Mouse (Mus musculus) olfactory bulb, adult 2 months (tissue): Measurements from ENCODE around the gene Muc1. TPM values are rescaled to one million over a fixed set of nuclear protein-coding genes. Genes with fewer than 3 reads are reported as not detected.
A peak's percentile ranks its signal among the peaks of the same experiment; 100 is the strongest.

Experiments used
- H3K27ac ChIP-seq: fragments of 200-500 bp; 2 replicates; pipeline ENCODE4 v1.5.1; 2012; ENCODE audit warnings: low read depth, low read length; ENCODE audit not compliant: insufficient read depth
- H3K4me1 ChIP-seq: fragments of 200-500 bp; 2 replicates; pipeline ENCODE4 v1.6.1; 2012; ENCODE audit warnings: low read length; ENCODE audit not compliant: control insufficient read depth, insufficient read depth
- H3K4me3 ChIP-seq: fragments of 200-500 bp; 2 replicates; pipeline ENCODE4 v1.5.1; 2012; ENCODE audit warnings: mild to moderate bottlenecking, low read depth, low read length, moderate library complexity; ENCODE audit not compliant: insufficient read depth
- CTCF ChIP-seq: fragments of 200-500 bp; IDR thresholded peaks from 2 replicates; pipeline ENCODE4 v1.5.1; 2012; ENCODE audit warnings: low read depth, mild to moderate bottlenecking, low read length, moderate library complexity; ENCODE audit not compliant: insufficient read depth
- POLR2A ChIP-seq: fragments of 200-500 bp; IDR thresholded peaks from 2 replicates; pipeline ENCODE4 v1.6.1; 2012; ENCODE audit warnings: mild to moderate bottlenecking, low read depth, low read length, moderate library complexity; ENCODE audit not compliant: insufficient read depth
- WGBS: fragments of 180-500 bp; shearing (Covaris S2); methylation state at CpG from one replicate; pipeline ENCODE4 v1.1.7; 2018; 5-methylcytosine and 5-hydroxymethylcytosine counted together
- polyA plus RNA-seq: library from polyadenylated mRNA; stranded (reverse); fragments of >200 nt; gene quantifications from 2 replicates; pipeline ENCODE4 v1.2.4, GENCODE M21; 2012; ENCODE audit warnings: low replicate concordance; ENCODE audit not compliant: missing spikeins, insufficient read depth, insufficient read length

Gene Muc1
- polyA plus RNA-seq, 1 experiment = not detected

DNA sequence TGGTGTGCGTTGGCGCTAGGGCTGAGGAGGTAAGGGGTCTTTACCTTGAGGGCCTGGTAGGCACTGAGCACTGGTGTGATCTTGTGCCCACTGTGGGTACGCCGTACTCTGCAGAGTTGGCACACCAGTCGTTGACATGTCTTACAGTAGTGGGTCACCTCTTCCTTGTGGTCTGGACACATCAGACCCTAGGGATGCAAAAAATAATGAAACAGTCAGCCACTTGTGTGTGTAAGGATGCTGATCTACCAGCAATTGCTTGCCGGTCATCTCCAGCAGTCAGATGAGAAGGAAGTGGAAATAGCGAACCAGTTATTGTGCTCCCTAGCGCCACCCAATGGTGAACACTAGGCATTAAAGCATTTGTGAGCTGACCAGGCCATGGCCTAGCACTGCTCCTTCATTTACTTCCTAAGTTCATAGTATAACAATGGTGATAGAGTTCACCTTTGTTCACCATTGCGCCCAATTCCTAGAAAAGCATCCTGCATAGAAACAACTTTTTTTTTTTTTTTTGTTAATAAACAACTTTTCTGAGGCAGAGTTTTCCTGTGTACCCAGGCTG lies 13.6 kb downstream of the Muc1 start:
- peaks cover 30% of the 10 kb centered on the region for H3K4me1 ChIP-seq
- 63% methylated on average over 9 of the region's 9 CpGs for WGBS
- H3K27ac ChIP-seq = no peak overlapping the region
- no peak overlapping the region for H3K4me3 ChIP-seq
- no peak for TF ChIP-seq CTCF
- no peak for TF ChIP-seq POLR2A

DNA sequence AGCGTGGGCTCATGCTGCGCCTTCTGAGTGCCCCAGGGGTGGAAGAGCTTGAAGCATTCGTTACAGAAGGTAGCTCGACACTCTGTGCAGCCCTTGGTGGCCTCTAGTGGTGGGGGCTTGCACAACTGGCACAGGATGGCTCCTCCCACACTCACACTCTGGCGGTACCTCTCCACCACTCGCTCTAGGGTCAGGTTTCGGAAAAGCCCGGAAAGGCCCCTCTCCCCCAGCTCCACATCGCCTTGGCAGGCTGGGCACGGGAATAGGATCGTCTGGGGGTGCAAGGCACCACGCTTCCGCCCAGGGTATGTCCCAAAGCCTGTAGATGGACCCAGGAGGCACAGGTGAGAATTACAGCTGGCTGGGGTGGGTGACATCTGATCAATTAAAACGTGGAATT lies 14.8 kb downstream of the Muc1 start:
- peak overlapping the region; percentile 64 for H3K4me3 ChIP-seq
- TF ChIP-seq CTCF = no peak
- TF ChIP-seq POLR2A = no peak
- H3K4me1 ChIP-seq = peaks cover 27% of the 10 kb centered on the region
- H3K27ac ChIP-seq = no peak overlapping the region
- WGBS = 20% methylated on average over 14 of the region's 14 CpGs

DNA sequence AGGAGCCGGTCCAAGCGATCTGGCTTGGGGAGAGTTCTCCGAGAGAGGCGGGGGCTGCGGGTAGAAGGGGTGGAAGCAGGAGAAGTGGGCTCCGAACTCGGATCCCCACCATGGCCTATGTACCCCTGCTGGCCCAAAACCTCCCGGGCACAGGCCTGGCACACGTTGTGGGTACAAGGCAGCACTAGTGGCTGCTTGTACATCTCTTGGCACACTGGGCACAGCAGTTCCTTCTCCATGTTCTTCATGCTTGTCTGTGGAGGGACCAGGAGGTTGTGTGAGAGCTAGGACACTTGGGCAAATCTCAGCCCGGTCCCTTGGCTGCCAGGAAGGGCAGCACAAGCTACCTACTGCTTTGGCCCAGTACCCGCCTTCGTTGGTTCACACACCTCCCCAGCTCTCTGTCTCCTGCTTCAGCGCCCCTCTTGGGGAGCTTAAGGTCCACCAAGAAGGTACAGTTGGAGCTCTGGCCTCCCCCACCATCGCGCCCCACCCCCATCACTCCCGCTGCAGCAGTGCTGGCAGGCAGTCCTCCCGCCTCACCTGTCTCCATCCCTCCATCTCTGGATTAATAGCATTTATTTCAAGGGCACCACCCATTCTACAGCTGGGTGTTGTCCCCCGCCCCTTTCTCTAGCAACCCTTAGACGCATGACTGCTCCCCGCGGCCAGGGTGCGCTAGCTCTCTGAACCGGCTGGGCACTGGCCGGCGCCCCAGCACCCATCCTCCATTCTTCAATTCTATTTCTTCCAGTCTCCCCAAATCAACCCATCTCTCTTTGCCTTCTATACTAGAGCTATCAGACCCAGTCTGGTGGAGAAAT lies 15.5 kb downstream of the Muc1 start:
- no peak overlapping the region; the same call in 1 of the 2 replicates for H3K27ac ChIP-seq
- WGBS = 7% methylated on average over 25 of the region's 25 CpGs
- H3K4me3 ChIP-seq = peak overlapping the region; percentile 64
- H3K4me1 ChIP-seq = peaks cover 21% of the 10 kb centered on the region
- no peak for TF ChIP-seq CTCF
- TF ChIP-seq POLR2A = no peak

DNA sequence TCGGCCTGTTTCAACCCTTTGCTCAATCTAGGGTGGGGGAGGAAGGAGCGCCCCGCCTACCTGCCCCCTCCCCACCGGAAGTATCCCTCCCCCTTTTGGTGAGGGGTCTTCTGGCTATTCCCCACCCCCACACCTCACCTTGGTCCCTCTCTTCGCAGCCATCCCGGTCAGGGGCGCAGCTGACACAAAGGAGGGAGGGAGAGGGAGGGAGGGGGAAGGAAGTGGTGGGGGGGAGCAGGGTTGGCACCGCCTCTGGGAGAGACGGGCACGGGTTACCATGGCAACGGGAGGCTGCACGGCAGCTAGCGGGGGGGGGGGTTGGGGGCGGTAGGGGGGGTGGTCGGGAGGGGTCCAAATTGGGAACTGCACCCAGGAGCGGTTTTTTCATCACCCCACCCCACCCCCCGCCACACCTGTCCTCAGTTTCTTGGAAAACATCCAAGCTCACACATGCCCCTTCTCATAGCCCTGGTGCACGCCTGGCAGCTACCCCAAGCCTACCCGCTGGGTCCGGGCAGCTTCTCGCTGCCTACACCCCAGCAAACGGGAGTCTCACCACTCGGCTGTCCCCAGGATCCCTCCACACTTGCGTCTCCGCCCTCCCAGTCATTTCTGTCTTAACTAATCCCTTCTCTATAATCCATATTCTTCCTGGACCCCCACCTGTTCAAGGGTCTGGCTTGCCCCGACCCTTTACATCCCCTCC lies 16.3 kb downstream of the Muc1 start:
- peak overlapping the region; percentile 85 for H3K27ac ChIP-seq
- TF ChIP-seq POLR2A (peak; percentile 10; the same call in 1 of the 2 replicates), CTCF (no peak)
- 2% methylated on average over 25 of the region's 26 CpGs for WGBS
- H3K4me1 ChIP-seq = peaks cover 21% of the 10 kb centered on the region
- H3K4me3 ChIP-seq = peak overlapping the region; percentile 64

DNA sequence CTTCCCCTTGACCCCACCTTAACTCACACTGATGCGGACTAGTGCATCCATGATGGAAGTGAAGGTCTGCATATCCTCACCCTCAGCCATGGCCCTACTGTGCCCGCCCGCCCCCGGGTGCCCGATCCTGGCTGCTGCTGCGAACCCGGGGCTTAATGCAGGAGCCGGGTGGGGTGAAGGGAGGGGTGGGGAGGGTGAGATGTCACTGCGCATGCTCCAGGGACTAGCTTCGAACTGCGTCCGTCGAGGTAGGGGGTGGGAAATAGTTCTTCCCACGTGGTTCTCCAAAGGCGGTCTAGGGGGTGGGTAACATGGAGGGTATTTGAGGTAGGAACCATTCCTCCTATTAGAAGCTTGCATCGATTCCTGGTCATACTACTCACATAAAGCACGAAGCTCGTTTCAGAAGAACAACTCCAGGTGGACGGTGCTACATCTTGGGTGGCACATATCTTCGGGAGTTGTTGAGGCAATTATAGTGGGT lies 16.9 kb downstream of the Muc1 start, which contains the start of gene Krtcap2:
Gene Krtcap2, plus strand, starts transcription at position 279 of the 484 bp plus-strand sequence.
- H3K4me3 ChIP-seq = peak within 1 kb of the TSS; percentile 95
- H3K4me1 ChIP-seq = peaks cover 21% of the 10 kb centered on the region
- H3K27ac ChIP-seq = peak within 1 kb of the TSS; percentile 88
- WGBS = 1% methylated on average over 20 of the region's 20 CpGs
- no peak for TF ChIP-seq CTCF
- peak; percentile 39; the same call in 1 of the 2 replicates for TF ChIP-seq POLR2A

DNA sequence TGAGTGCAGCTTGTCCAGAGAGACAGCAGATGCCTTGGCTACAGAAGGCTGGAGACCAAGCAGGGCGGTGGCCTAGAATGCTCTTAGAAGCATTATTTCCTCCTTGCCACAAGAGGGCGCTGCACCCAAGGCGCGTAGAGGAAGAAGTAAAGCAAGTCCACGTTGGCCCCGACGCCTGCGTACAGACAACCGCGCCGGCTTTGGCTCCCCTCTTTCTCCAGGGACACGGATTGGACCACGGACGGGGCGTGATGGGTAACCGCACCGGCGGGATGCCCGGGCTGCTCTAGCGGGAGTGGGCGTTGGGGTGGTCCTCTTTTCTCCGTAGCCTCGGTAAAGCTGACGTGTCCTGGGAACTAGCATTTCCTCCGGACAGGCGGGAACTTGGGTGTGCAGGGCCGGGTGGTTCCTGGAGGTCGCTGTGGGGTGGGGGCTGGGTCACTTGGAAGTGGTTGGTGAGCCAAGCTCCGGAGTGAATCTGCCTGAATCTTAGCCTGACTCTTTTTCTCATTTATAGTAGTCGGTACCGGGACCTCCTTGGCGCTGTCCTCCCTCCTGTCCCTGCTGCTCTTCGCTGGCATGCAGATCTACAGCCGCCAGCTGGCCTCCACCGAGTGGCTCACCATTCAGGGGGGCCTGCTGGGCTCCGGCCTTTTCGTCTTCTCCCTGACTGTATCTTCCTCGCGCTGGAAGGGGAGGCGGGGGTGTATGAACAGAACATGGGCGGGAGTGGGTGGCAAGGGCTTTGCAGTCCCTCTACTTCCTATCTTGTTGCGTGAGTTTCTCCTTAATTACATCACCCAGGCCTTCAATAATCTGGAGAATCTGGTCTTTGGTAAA lies 17.6 kb downstream of the Muc1 start, which contains the start of gene Trim46:
Gene Trim46, minus strand, starts transcription at position 49 of the 840 bp plus-strand sequence.
- TF ChIP-seq CTCF (peak; percentile 73), POLR2A (no peak; the same call in 1 of the 2 replicates)
- peaks cover 24% of the 10 kb centered on the region for H3K4me1 ChIP-seq
- WGBS = under 1% methylated on average over 42 of the region's 42 CpGs

DNA sequence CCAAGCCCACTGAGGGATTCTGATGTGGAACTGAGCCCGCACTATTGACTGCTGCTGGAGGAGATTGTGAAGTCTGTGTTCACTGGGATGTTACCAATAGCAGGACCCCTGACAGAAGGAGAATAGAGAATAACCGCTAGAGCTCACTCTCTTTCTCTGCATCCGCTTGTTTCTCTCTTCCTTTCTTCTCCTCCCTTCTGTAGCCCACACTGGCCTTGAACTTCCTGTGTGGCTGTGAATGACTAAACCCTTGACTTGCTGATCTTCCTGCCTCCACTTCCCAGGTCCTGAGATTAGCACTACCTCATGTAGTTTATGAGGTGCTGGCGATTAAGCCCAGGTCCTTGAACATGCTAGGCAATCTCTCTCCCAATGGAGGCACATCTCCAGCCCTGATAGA lies 18.6 kb downstream of the Muc1 start:
- no peak overlapping the region for H3K27ac ChIP-seq
- peaks cover 23% of the 10 kb centered on the region for H3K4me1 ChIP-seq
- 79% methylated on average over 4 of the region's 4 CpGs for WGBS
- no peak for TF ChIP-seq CTCF
- no peak for TF ChIP-seq POLR2A
- H3K4me3 ChIP-seq = no peak overlapping the region

More for the DNA sequence above, 17.6 kb downstream of the Muc1 start, which contains the start of gene Trim46:
- Histone ChIP-seq H3K4me3 (peak within 1 kb of the TSS; percentile 95), H3K27ac (peak within 1 kb of the TSS; percentile 88)
